Mouse (Mus musculus) liver, embryonic 13.5 days (tissue): ENCODE results near the gene Washc4. TPM values are rescaled to one million over a fixed set of nuclear protein-coding genes. Genes with fewer than 3 reads are reported as not detected.

ENCODE experiments used
- ATAC-seq: fragments of 200-750 bp; cut with Nextera tagmentation; 2 replicates; pipeline ENCODE4 v1.8.0; 2017; ENCODE audit warnings: low read depth, mild to moderate bottlenecking, moderate number of reproducible peaks, moderate library complexity
- DNase-seq: peaks from one replicate; pipeline ENCODE4 v3.0.0; 2022
- H3K27ac ChIP-seq: fragments of 300-500 bp; sonication (generic); 2 replicates; pipeline ENCODE4 v1.5.1; 2015; ENCODE audit warnings: moderate library complexity, mild to moderate bottlenecking, inconsistent platforms
- H3K27me3 ChIP-seq: fragments of 300-500 bp; sonication (generic); 2 replicates; pipeline ENCODE4 v1.6.1; 2015; ENCODE audit warnings: mild to moderate bottlenecking, inconsistent platforms
- H3K36me3 ChIP-seq: fragments of 300-500 bp; sonication (generic); 2 replicates; pipeline ENCODE4 v1.6.1; 2015; ENCODE audit warnings: mild to moderate bottlenecking, inconsistent platforms
- H3K4me1 ChIP-seq: fragments of 300-500 bp; sonication (generic); replicated peaks from 2 replicates; pipeline ENCODE4 v1.6.1; 2015; ENCODE audit warnings: inconsistent platforms
- H3K4me2 ChIP-seq: fragments of 300-500 bp; sonication (generic); 2 replicates; pipeline ENCODE4 v1.6.1; 2015; ENCODE audit warnings: inconsistent platforms, mild to moderate bottlenecking, moderate library complexity
- H3K4me3 ChIP-seq: fragments of 300-500 bp; sonication (generic); replicated peaks from 2 replicates; pipeline ENCODE4 v1.5.1; 2015; ENCODE audit warnings: mild to moderate bottlenecking, inconsistent platforms
- H3K9ac ChIP-seq: fragments of 300-500 bp; sonication (generic); 2 replicates; pipeline ENCODE4 v1.6.1; 2015; ENCODE audit warnings: mild to moderate bottlenecking, inconsistent platforms
- H3K9me3 ChIP-seq: fragments of 300-500 bp; sonication (generic); replicated peaks from 2 replicates; pipeline ENCODE4 v1.6.1; 2016; ENCODE audit warnings: inconsistent platforms
- WGBS: fragments of 180-500 bp; shearing (Covaris S2); methylation state at CpG from one replicate; pipeline ENCODE4 v1.1.7; 2015; ENCODE audit not compliant: insufficient replicate concordance; 5-methylcytosine and 5-hydroxymethylcytosine counted together
- polyA plus RNA-seq: library from polyadenylated mRNA; unstranded; fragments of >200 nt; fragmentation: Nextera tagmentation; extraction: Ambion mirVana; gene quantifications from 2 replicates; pipeline ENCODE4 v1.2.1, GENCODE M21; 2015

Washc4 gene
- polyA plus RNA-seq, 1 experiment from 2014 or later, result 11.2 TPM

- no peak overlapping the region for H3K4me2 ChIP-seq
- 84% methylated on average over 10 of the region's 10 CpGs for WGBS
- H3K9ac ChIP-seq, result no peak overlapping the region
- no peaks in the 10 kb centered on the region for H3K27me3 ChIP-seq
- H3K27ac ChIP-seq, result no peak overlapping the region
- H3K4me3 ChIP-seq, result no peak overlapping the region
- no peak for ATAC-seq
- DNase-seq, result no peak
- no peaks in the 10 kb centered on the region for H3K4me1 ChIP-seq
- H3K36me3 ChIP-seq, result peaks cover 40% of the 10 kb centered on the region
- no peaks in the 10 kb centered on the region for H3K9me3 ChIP-seq
Measured at GRCm38 (mm10) chr10:83603956-83604564, 60.5 kb downstream of the Washc4 start.

- H3K27me3 ChIP-seq, result no peaks in the 10 kb centered on the region
- no peak overlapping the region for H3K9ac ChIP-seq
- H3K4me1 ChIP-seq, result no peaks in the 10 kb centered on the region
- H3K9me3 ChIP-seq, result no peaks in the 10 kb centered on the region
- no peak for ATAC-seq
- peaks cover 37% of the 10 kb centered on the region for H3K36me3 ChIP-seq
- no peak for DNase-seq
- H3K27ac ChIP-seq, result no peak overlapping the region
- H3K4me2 ChIP-seq, result no peak overlapping the region
- WGBS, result 85% methylated on average over 8 of the region's 8 CpGs
- no peak overlapping the region for H3K4me3 ChIP-seq
Measured at GRCm38 (mm10) chr10:83605637-83606183, 62.2 kb downstream of the Washc4 start.

- Histone ChIP-seq H3K4me2 (no peak overlapping the region), H3K27me3 (no peaks in the 10 kb centered on the region), H3K27ac (no peak overlapping the region), H3K9me3 (no peaks in the 10 kb centered on the region), H3K4me1 (no peaks in the 10 kb centered on the region), H3K9ac (no peak overlapping the region), H3K36me3 (peaks cover 31% of the 10 kb centered on the region), H3K4me3 (no peak overlapping the region)
- WGBS, result 79% methylated on average over 3 of the region's 3 CpGs
- DNase-seq, result no peak
- no peak for ATAC-seq
Measured at GRCm38 (mm10) chr10:83607111-83607510, 63.6 kb downstream of the Washc4 start.

- no peak for ATAC-seq
- Histone ChIP-seq H3K36me3 (peaks cover 26% of the 10 kb centered on the region), H3K27ac (no peak overlapping the region), H3K4me3 (no peak overlapping the region), H3K4me2 (no peak overlapping the region), H3K4me1 (no peaks in the 10 kb centered on the region), H3K9ac (no peak overlapping the region), H3K9me3 (no peaks in the 10 kb centered on the region), H3K27me3 (no peaks in the 10 kb centered on the region)
- DNase-seq, result no peak
- 75% methylated on average over 8 of the region's 8 CpGs for WGBS
Measured at GRCm38 (mm10) chr10:83608596-83608995, 65.0 kb downstream of the Washc4 start.

- H3K36me3 ChIP-seq, result peaks cover 16% of the 10 kb centered on the region; the same call in 1 of the 2 replicates
- H3K27ac ChIP-seq, result no peak overlapping the region
- H3K9ac ChIP-seq, result no peak overlapping the region
- no peaks in the 10 kb centered on the region for H3K9me3 ChIP-seq
- H3K4me1 ChIP-seq, result no peaks in the 10 kb centered on the region
- H3K4me3 ChIP-seq, result no peak overlapping the region
- no peaks in the 10 kb centered on the region for H3K27me3 ChIP-seq
- WGBS, result 86% methylated on average over 7 of the region's 7 CpGs
- no peak overlapping the region for H3K4me2 ChIP-seq
- DNase-seq, result no peak
- ATAC-seq, result no peak
Measured at GRCm38 (mm10) chr10:83610518-83610917, 67.0 kb downstream of the Washc4 start.

GRCm38 (mm10) chr10:83611863-83612262, 68.3 kb downstream of the Washc4 start:
- 73% methylated on average over 5 of the region's 5 CpGs for WGBS
- no peak for ATAC-seq
- H3K27ac ChIP-seq, result no peak overlapping the region
- peaks cover 13% of the 10 kb centered on the region; the same call in 1 of the 2 replicates for H3K36me3 ChIP-seq
- H3K4me3 ChIP-seq, result no peak overlapping the region
- DNase-seq, result no peak
- H3K27me3 ChIP-seq, result no peaks in the 10 kb centered on the region
- no peak overlapping the region for H3K9ac ChIP-seq
- no peaks in the 10 kb centered on the region for H3K9me3 ChIP-seq
- H3K4me1 ChIP-seq, result no peaks in the 10 kb centered on the region
- no peak overlapping the region for H3K4me2 ChIP-seq

GRCm38 (mm10) chr10:83612648-83613215, 69.2 kb downstream of the Washc4 start:
- 77% methylated on average over 14 of the region's 14 CpGs for WGBS
- H3K36me3 ChIP-seq, result peaks cover 13% of the 10 kb centered on the region; the same call in 1 of the 2 replicates
- H3K27me3 ChIP-seq, result no peaks in the 10 kb centered on the region
- no peaks in the 10 kb centered on the region for H3K4me1 ChIP-seq
- ATAC-seq (no peak), DNase-seq (no peak)
- no peaks in the 10 kb centered on the region for H3K9me3 ChIP-seq
- no peak overlapping the region for H3K9ac ChIP-seq
- no peak overlapping the region for H3K4me3 ChIP-seq
- H3K4me2 ChIP-seq, result no peak overlapping the region
- no peak overlapping the region for H3K27ac ChIP-seq

- 57% methylated on average over 10 of the region's 10 CpGs for WGBS
- peaks cover 6% of the 10 kb centered on the region; the same call in 1 of the 2 replicates for H3K36me3 ChIP-seq
- DNase-seq, result peak; percentile 11
Measured at GRCm38 (mm10) chr10:83617366-83617765, 73.8 kb downstream of the Washc4 start.

GRCm38 (mm10) chr10:83618819-83619440, 75.4 kb downstream of the Washc4 start:
- no peak for DNase-seq
- WGBS, result 74% methylated on average over 12 of the region's 12 CpGs

More at GRCm38 (mm10) chr10:83617366-83617765, 73.8 kb downstream of the Washc4 start:
- Histone ChIP-seq H3K4me2 (no peak overlapping the region), H3K27me3 (no peaks in the 10 kb centered on the region), H3K4me1 (no peaks in the 10 kb centered on the region), H3K4me3 (no peak overlapping the region), H3K9ac (no peak overlapping the region), H3K9me3 (no peaks in the 10 kb centered on the region), H3K27ac (no peak overlapping the region)
- 0 out of 2 replicates have a peak, but pooled peaks have one; percentile 15 for ATAC-seq

GRCm38 (mm10) chr10:83620350-83621055, 77.0 kb downstream of the Washc4 start:
- H3K4me1 ChIP-seq, result no peaks in the 10 kb centered on the region
- H3K27ac ChIP-seq, result no peak overlapping the region
- no peak for DNase-seq
- peaks cover 6% of the 10 kb centered on the region; the same call in 1 of the 2 replicates for H3K36me3 ChIP-seq
- H3K9ac ChIP-seq, result no peak overlapping the region
- H3K9me3 ChIP-seq, result no peaks in the 10 kb centered on the region
- WGBS, result 86% methylated on average over 24 of the region's 24 CpGs
- no peak overlapping the region for H3K4me3 ChIP-seq
- H3K27me3 ChIP-seq, result no peaks in the 10 kb centered on the region
- no peak overlapping the region for H3K4me2 ChIP-seq
- ATAC-seq, result no peak

More at GRCm38 (mm10) chr10:83618819-83619440, 75.4 kb downstream of the Washc4 start:
- no peak for ATAC-seq
- H3K27me3 ChIP-seq, result no peaks in the 10 kb centered on the region
- no peak overlapping the region for H3K27ac ChIP-seq
- H3K9ac ChIP-seq, result no peak overlapping the region
- no peak overlapping the region for H3K4me3 ChIP-seq
- no peaks in the 10 kb centered on the region for H3K9me3 ChIP-seq
- peaks cover 6% of the 10 kb centered on the region; the same call in 1 of the 2 replicates for H3K36me3 ChIP-seq
- H3K4me2 ChIP-seq, result no peak overlapping the region
- H3K4me1 ChIP-seq, result no peaks in the 10 kb centered on the region

GRCm38 (mm10) chr10:83624065-83624464, 80.5 kb downstream of the Washc4 start:
- Histone ChIP-seq H3K9me3 (no peaks in the 10 kb centered on the region), H3K4me3 (no peak overlapping the region), H3K27ac (no peak overlapping the region), H3K4me2 (no peak overlapping the region), H3K4me1 (no peaks in the 10 kb centered on the region), H3K36me3 (peaks cover 6% of the 10 kb centered on the region; the same call in 1 of the 2 replicates), H3K27me3 (no peaks in the 10 kb centered on the region), H3K9ac (no peak overlapping the region)
- DNase-seq (no peak), ATAC-seq (no peak)
- WGBS, result 63% methylated on average over 8 of the region's 8 CpGs
